Mouse (Mus musculus): ENCODE measurements at regions not wholly inside any gene's neighbourhood (a gene's known extent, or its start where the extent isn't known, plus 50 kb on each side); places are given as distances from the start of the nearest gene placed in this dataset.

DNA sequence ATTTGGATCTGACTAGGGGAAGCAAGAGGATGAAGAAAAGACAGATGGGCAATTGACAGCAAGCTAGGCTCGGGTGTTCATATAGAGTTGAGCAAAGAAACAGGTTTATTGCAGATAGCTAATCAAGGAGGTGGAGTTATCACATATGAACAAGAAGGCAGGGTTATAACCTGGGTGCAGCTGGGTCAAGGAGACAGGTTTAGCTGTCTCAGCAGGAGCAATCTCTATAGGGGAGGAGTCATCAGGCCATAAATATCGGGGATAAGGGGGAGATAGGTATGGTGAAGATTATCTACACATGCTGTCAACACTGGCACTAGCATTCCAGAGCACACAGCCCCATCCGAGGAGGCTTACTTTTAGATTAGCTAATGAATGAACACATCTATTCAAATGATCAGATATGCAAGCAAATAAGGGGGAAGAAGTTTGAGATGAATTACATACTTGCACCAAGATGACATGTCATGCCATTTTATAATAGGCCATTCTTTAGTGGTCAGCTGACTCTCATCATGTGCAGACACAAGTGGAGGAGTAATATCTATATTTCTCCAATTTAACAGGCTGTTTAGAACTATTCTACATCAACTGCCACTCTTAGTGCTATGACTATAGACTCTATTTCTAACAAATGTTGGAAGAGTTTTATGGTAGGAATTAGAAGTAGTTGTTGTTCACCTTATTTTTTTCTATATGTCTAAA, 76.9 kb downstream of the Lhx9 start:
- no peaks in the 10 kb centered on the region for H3K9me3 ChIP-seq (replicated peaks)
- TF ChIP-seq GATA1 (IDR thresholded peaks at IDR 0.05; ENCODE audit: borderline replicate concordance, low read length): no peak
- TF ChIP-seq CTCF (IDR thresholded peaks at IDR 0.05; ENCODE audit: low read depth, low read length): no peak
- no peak for TF ChIP-seq TAL1 (conservative IDR thresholded peaks at IDR 0.05; ENCODE audit: low read depth, low read length)
- no peak for TF ChIP-seq GATA2 (IDR thresholded peaks at IDR 0.05; ENCODE audit: borderline replicate concordance, low read depth, low read length)
- no peak for TF ChIP-seq POLR2AphosphoS5 (IDR thresholded peaks at IDR 0.05; ENCODE audit: insufficient replicate concordance, low read depth, low read length)
- no peak overlapping the region for H3K4me3 ChIP-seq (ENCODE audit: low read depth, low read length)
- no peaks in the 10 kb centered on the region for H3K36me3 ChIP-seq (replicated peaks)
- ATAC-seq (ENCODE audit: extremely low read depth, insufficient number of reproducible peaks, low FRiP score, poor library complexity, severe bottlenecking) (no peak), DNase-seq (ENCODE audit: low spot score) (no peak)
- H3K27me3 ChIP-seq (ENCODE audit: insufficient read depth, low read length): no peaks in the 10 kb centered on the region
- no peaks in the 10 kb centered on the region for H3K4me1 ChIP-seq (ENCODE audit: insufficient read depth, low read depth, low read length)

DNA sequence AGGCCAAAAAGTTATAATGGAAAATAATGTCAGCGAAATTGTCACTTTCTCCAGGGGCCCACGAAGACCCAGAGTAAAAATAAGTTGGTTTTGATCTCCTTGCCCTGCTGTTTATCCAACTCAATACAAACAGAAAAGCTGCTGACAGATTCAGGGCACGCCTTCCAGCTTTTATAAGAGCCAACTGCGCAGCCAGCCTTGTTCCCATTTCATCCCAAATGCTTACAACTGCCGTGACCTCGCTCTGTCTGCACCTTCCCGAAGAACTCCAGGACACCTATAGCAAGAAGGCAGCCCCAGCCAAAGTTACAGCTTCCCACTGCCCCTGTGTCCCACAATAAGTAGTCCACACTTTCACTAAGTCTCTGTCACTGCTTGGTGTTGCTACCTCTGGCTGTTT, 85.5 kb downstream of the Lhx9 start:
- Histone ChIP-seq H3K9me3 (replicated peaks) (no peaks in the 10 kb centered on the region), H3K4me3 (ENCODE audit: low read depth, low read length) (no peak overlapping the region), H3K36me3 (replicated peaks) (no peaks in the 10 kb centered on the region), H3K4me1 (ENCODE audit: insufficient read depth, low read depth, low read length) (no peaks in the 10 kb centered on the region), H3K27me3 (ENCODE audit: insufficient read depth, low read length) (no peaks in the 10 kb centered on the region)
- ATAC-seq (ENCODE audit: extremely low read depth, insufficient number of reproducible peaks, low FRiP score, poor library complexity, severe bottlenecking): no peak
- DNase-seq (ENCODE audit: low spot score): no peak
- TF ChIP-seq CTCF (IDR thresholded peaks at IDR 0.05; ENCODE audit: low read depth, low read length): no peak
- TF ChIP-seq GATA1 (IDR thresholded peaks at IDR 0.05; ENCODE audit: borderline replicate concordance, low read length): no peak
- TF ChIP-seq POLR2AphosphoS5 (IDR thresholded peaks at IDR 0.05; ENCODE audit: insufficient replicate concordance, low read depth, low read length): no peak
- no peak for TF ChIP-seq TAL1 (conservative IDR thresholded peaks at IDR 0.05; ENCODE audit: low read depth, low read length)
- no peak for TF ChIP-seq GATA2 (IDR thresholded peaks at IDR 0.05; ENCODE audit: borderline replicate concordance, low read depth, low read length)

DNA sequence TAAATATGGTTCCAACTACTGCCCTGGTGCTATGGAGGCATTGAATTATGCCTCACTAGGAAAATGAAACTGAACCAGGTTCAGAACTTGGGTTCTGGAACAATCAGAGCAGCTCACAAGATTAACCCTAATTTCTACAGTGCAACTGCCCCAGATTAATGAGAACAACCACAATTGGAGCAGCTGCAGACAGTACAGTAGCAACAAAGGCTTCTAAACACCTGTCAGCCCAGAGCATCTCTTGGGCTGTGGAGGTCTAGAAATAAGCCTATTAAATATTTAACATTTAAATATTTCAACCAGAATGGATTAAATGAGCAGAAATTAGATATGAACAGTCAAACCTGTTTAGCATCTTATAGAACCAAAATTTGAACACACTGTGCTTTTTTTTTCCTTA, 90.6 kb downstream of the Lhx9 start:
- no peak for TF ChIP-seq CTCF (IDR thresholded peaks at IDR 0.05; ENCODE audit: low read depth, low read length)
- no peak for TF ChIP-seq GATA1 (IDR thresholded peaks at IDR 0.05; ENCODE audit: borderline replicate concordance, low read length)
- TF ChIP-seq TAL1 (conservative IDR thresholded peaks at IDR 0.05; ENCODE audit: low read depth, low read length): no peak
- TF ChIP-seq GATA2 (IDR thresholded peaks at IDR 0.05; ENCODE audit: borderline replicate concordance, low read depth, low read length): no peak
- TF ChIP-seq POLR2AphosphoS5 (IDR thresholded peaks at IDR 0.05; ENCODE audit: insufficient replicate concordance, low read depth, low read length): no peak
- Histone ChIP-seq H3K9me3 (replicated peaks) (no peaks in the 10 kb centered on the region), H3K27me3 (ENCODE audit: insufficient read depth, low read length) (peaks cover 3% of the 10 kb centered on the region; the same call in 1 of the 2 replicates), H3K4me3 (ENCODE audit: low read depth, low read length) (no peak overlapping the region), H3K36me3 (replicated peaks) (no peaks in the 10 kb centered on the region), H3K4me1 (ENCODE audit: insufficient read depth, low read depth, low read length) (no peaks in the 10 kb centered on the region)
- DNase-seq (ENCODE audit: low spot score): no peak
- ATAC-seq (ENCODE audit: extremely low read depth, insufficient number of reproducible peaks, low FRiP score, poor library complexity, severe bottlenecking): no peak

DNA sequence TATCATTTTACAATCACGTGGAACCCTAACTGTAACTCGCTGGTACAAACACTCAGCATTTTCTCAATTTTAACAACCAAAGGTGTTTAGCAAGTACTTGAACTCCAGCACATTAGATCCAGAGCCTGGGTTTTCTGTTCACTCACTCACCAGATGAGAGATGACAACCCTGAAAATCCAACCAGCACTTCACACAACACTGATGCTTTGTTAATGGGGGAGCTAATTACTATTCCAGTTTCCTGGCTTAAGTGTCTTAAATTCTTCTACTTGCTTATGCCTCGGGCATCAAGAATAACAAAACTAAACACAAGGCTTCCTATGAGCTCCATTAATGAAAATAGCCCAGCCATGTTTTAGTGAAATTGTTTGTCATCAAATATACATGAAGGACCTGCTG, 113.4 kb upstream of the Nek7 start:
- TF ChIP-seq TAL1 (conservative IDR thresholded peaks at IDR 0.05; ENCODE audit: low read depth, low read length) (no peak), CTCF (IDR thresholded peaks at IDR 0.05; ENCODE audit: low read depth, low read length) (no peak), GATA1 (IDR thresholded peaks at IDR 0.05; ENCODE audit: borderline replicate concordance, low read length) (no peak), POLR2AphosphoS5 (IDR thresholded peaks at IDR 0.05; ENCODE audit: insufficient replicate concordance, low read depth, low read length) (no peak), GATA2 (IDR thresholded peaks at IDR 0.05; ENCODE audit: borderline replicate concordance, low read depth, low read length) (no peak)
- Histone ChIP-seq H3K27me3 (ENCODE audit: insufficient read depth, low read length) (no peaks in the 10 kb centered on the region), H3K9me3 (replicated peaks) (no peaks in the 10 kb centered on the region), H3K4me3 (ENCODE audit: low read depth, low read length) (no peak overlapping the region), H3K36me3 (replicated peaks) (no peaks in the 10 kb centered on the region), H3K4me1 (ENCODE audit: insufficient read depth, low read depth, low read length) (no peaks in the 10 kb centered on the region)
- no peak for ATAC-seq (ENCODE audit: extremely low read depth, insufficient number of reproducible peaks, low FRiP score, poor library complexity, severe bottlenecking)
- DNase-seq (ENCODE audit: low spot score): no peak

DNA sequence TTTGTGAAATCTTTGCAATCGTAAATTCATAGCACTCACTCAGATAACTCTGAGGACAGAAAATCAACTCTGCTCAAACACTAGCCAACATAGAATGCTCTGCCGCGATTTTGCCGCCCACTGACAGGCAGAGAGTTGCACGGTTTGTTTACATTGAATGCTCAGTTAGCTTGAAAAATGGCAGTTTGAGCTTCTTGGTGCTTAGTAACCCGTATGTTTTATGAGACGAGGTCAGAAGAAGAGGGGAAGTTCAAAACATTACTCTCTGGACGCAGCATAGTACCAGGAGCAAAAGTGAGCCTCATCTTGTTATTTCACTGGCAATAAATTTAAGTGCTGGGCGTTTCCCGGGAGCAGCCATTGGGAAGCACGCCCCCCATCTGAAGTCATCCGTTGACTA, 111.1 kb upstream of the Nek7 start:
- Histone ChIP-seq H3K27me3 (ENCODE audit: insufficient read depth, low read length) (no peaks in the 10 kb centered on the region), H3K4me3 (ENCODE audit: low read depth, low read length) (no peak overlapping the region), H3K36me3 (replicated peaks) (no peaks in the 10 kb centered on the region), H3K9me3 (replicated peaks) (no peaks in the 10 kb centered on the region), H3K4me1 (ENCODE audit: insufficient read depth, low read depth, low read length) (no peaks in the 10 kb centered on the region)
- ATAC-seq (ENCODE audit: extremely low read depth, insufficient number of reproducible peaks, low FRiP score, poor library complexity, severe bottlenecking): no peak
- TF ChIP-seq GATA1 (IDR thresholded peaks at IDR 0.05; ENCODE audit: borderline replicate concordance, low read length) (no peak), POLR2AphosphoS5 (IDR thresholded peaks at IDR 0.05; ENCODE audit: insufficient replicate concordance, low read depth, low read length) (no peak), GATA2 (IDR thresholded peaks at IDR 0.05; ENCODE audit: borderline replicate concordance, low read depth, low read length) (no peak), TAL1 (conservative IDR thresholded peaks at IDR 0.05; ENCODE audit: low read depth, low read length) (no peak), CTCF (IDR thresholded peaks at IDR 0.05; ENCODE audit: low read depth, low read length) (no peak)
- no peak for DNase-seq (ENCODE audit: low spot score)

DNA sequence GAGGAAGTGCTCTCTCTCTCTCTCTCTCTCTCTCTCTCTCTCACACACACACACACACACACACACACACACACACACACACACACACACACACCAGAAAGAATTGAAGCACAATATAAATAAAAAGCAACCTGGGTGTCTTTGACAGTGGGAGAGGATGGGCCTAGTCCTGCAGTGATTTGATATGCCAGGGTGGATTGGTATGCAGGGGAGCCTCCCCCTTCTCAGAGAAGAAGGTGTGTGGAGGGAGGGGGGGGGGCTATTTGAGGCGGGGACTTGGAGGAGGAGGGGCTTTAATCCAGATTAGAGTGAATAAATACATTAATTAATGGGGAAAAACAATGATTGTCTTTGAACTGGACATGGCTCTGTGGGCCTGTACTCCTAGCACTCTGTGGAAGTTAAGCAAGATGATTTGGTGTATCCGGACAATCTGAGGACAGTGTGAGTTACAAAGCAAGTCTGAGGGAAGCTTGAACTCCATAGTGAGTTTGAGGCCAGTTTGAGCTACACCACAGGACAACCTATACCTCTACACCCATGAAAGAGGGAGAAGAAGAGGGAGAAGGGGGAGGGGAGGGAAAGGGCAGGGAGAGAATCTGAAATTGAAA, 109.3 kb upstream of the Nek7 start:
- ATAC-seq (ENCODE audit: extremely low read depth, insufficient number of reproducible peaks, low FRiP score, poor library complexity, severe bottlenecking) (no peak), DNase-seq (ENCODE audit: low spot score) (no peak)
- no peaks in the 10 kb centered on the region for H3K36me3 ChIP-seq (replicated peaks)
- no peak overlapping the region for H3K4me3 ChIP-seq (ENCODE audit: low read depth, low read length)
- H3K4me1 ChIP-seq (ENCODE audit: insufficient read depth, low read depth, low read length): no peaks in the 10 kb centered on the region
- no peak for TF ChIP-seq GATA2 (IDR thresholded peaks at IDR 0.05; ENCODE audit: borderline replicate concordance, low read depth, low read length)
- TF ChIP-seq CTCF (IDR thresholded peaks at IDR 0.05; ENCODE audit: low read depth, low read length): no peak
- TF ChIP-seq GATA1 (IDR thresholded peaks at IDR 0.05; ENCODE audit: borderline replicate concordance, low read length): no peak
- TF ChIP-seq TAL1 (conservative IDR thresholded peaks at IDR 0.05; ENCODE audit: low read depth, low read length): no peak
- TF ChIP-seq POLR2AphosphoS5 (IDR thresholded peaks at IDR 0.05; ENCODE audit: insufficient replicate concordance, low read depth, low read length): no peak
- no peaks in the 10 kb centered on the region for H3K27me3 ChIP-seq (ENCODE audit: insufficient read depth, low read length)
- no peaks in the 10 kb centered on the region for H3K9me3 ChIP-seq (replicated peaks)
